Mouse (Mus musculus) telencephalon, adult 2 months (tissue): Measurements from ENCODE around the gene Myh7.
A peak's percentile ranks its signal among the peaks of the same experiment; 100 is the strongest.
"Not testable (repeated sequence)": the region's sequence is repeated elsewhere in the genome, so short reads cannot be mapped to it uniquely, and the experiment has no call there.

Experiments
- DNase-seq: peaks from one replicate; pipeline ENCODE4 v3.0.0-alpha.2; 2011; ENCODE audit warnings: low read depth, low spot score

Gene Myh7

DNA sequence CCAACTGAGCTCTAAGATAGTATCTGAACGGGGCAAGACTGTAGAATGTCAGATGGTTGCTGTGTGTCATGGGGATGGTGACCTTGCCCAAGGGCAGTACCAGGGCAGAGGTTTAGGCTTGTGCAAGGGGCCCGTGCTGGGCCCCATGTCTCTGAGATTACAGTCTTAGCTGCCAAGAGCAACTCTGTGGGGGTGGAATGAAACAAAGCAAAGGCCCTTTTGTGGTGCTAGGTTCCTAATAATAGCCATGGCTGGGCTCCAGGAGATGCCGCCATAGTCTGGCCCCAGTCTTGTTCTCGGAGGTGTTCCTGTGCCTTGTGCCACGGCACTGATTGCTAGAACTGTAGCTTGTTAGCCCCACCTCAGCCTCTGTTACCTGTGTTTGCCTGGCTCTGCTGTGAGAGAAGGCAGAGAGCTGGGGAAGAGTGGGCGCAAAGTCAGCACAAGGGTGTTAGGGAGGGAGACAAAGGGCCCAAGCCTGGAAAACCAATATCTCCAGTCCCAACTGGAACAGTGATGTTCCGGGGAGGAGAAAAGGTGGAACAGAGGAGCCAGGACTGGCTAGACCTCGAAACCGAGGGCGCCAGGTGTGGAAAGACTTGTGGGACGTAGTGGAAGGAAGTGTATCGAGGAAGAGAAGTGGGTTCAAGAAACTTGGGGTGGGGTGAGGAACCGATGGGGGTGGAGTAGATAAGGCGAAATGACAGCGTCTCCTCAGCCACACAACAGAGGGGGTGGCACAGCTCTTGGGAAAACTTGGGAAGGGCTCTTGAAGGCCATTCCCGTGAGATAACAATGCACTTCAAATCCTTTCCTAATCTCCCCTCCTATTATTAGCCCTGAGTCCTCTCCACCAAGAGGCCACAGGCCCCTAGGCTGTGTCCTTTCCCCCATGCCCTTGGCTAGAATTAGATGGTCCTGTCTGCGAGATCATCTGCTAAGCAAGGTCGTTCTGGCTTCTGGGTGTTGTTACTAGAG is 9.7 kb upstream of the Myh7 start:
- no peak for DNase-seq

DNA sequence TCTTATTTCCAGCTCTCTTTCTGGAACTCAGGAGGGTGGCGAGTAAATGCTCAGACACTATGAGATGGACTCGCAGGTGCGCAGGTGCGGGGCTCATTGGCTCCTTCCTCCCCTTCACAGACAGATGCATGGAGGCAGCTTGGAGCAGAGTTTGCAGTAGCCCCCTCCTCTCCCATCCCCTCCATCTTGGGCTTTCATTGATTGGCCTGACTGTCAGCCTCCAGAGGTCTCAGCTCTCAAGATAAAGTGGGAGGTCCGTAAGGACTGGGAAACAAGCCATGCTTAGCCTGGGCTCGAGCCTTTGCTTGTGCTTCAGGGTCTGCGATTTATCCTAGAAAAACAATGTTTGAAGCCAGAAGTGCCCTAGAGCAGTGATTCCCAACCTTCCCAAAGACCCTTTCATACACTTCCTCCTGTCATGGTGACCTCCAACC is 8.3 kb upstream of the Myh7 start:
- DNase-seq, result no peak

DNA sequence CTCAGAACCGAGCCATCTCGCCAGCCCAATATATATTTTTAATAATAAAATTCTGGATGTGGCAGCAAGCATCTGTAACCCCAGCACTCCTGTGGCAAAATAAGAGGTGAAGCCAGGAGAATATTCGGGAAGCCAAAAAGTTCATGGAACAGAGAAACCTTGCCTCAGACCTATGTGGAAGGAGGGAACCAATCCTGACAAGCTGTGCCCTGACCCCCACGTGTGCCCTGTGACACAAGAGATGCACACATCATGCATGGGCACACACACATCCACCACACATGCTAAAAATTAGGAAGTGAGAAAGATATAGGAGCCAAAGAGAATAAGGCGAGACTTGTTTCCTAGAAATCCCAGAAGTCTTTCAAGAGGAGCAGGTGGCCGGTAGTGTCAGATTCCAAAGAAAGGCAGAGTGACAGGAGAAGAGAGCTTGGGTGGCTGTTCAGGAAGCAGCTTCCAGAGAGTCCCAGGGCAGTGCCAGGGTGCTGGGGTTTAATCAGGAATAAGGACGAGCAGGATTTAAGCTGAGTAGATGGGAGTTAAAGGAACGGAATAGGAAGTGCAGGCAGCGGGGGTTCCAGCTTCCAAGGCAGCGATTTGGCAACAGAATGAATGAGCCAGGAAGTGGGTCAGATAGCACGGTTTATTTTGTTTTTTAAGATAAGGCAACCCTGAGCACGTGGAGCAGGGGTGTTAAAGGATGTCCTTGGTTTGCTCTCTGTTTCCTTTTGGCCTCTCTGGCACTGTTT is 7.7 kb upstream of the Myh7 start:
- no peak for DNase-seq

DNA sequence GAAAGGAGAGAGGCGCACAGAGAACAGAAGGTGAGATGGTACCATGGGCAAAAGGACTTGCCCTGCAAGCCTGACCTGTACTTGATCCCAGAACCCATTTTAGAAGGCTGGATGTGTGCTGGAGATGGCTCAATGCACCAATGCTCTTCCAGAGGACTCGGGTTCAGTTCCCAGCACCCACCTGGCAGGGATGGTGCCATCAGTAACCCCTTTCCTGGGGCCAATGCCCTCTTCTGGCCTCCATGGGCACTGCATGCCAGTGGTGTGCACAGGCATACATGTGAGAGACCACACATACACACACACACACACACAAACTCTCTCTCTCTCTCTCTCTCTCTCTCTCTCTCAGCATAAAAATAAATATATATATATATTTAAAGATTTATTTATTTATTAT is 7.0 kb upstream of the Myh7 start:
- no peak for DNase-seq

DNA sequence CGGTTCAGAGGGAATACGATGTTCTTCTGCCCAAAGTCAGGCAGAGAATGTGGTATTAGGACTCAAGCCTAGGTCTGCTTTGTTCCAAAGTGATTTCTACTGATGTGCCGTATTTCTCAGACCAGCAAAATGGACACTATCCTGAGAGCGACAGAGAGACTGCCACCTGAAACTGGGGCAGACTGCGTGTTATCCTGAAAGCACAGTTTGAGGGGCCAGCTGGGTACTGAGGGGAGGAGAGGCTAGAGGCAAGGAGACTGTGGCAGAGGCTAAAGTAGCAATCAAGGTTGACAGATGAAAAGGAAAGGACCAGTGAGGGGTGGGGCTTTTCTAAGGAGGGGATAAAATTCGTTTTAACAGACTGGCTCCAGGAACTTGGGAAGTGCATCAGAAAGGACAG is 6.4 kb upstream of the Myh7 start:
- no peak for DNase-seq

DNA sequence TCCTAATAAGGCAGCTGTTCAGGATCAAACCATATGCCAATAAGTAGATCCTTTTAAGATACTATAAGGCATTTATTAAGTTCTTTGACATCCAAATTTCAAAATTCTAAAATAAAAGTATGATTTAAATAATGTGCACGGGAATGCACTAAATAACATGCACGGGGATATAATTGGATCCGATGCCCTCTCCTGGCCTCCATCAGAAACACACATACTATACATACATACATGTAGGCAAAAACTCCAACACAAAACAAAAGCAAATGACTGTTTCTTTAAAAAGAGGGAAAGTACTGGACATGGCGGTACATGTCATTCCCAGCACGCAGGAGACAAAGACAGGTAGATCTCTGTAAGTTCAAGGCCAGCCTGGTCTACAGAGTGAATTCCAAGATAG is 5.4 kb upstream of the Myh7 start:
- not testable (repeated sequence) for DNase-seq

DNA sequence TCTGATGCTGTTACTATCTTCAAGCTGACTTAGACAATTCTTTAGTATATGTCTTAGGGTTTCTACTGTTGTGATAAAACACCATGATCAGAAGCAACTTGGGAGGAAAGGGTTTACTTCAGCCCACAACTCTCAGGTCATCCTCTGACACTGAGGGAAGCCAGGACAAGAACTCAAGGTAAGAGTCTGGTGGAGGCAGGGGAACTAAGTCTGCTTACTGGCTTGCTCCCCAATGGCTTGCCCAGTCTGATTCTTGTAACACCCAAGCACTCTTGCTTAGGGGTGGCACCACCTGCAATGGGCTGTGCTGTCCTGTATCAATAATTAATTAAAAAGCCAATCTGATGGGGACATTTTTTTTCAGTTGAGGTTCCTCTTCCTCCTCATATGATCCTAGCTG is 4.3 kb upstream of the Myh7 start:
- DNase-seq, result no peak

DNA sequence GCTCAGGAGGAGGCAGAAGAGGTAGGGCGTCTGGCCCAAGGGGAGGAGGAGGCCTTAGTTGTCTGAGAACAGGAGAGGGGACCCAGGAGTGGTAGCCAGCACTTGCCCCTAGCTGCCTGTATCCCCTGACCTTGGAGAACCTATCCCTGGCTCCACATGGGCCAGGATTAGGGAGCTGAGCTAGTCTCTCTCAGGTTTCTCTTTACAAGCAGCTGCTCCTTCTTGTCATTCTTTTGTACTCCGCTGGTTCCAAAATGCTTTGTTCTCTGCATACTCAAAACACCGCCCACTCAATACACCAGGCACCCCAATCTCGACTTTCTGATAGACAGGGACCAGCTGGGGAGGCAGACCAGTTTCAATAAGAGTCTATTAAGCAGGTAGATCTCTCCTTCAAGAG is 2.9 kb upstream of the Myh7 start:
- DNase-seq, result no peak

DNA sequence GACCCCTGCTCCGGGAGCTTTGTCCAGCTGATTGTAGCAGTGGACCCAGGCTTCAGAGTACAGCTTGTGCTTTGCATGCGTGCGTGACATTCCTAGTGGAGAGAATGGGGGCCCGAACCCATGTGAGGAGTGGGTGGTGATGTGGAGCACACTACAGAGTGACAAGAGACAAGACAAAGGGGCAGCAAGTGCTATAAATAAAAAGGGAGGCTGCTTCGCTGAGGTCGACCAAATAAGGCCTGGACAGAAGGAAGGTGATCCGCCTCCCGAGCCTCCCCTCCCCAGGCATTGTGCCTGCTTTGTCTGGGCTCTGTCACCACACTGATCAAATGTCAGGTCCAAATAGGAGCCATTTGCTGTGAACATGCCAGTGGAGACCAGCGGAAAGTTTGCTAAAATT is 2.4 kb upstream of the Myh7 start:
- no peak for DNase-seq

DNA sequence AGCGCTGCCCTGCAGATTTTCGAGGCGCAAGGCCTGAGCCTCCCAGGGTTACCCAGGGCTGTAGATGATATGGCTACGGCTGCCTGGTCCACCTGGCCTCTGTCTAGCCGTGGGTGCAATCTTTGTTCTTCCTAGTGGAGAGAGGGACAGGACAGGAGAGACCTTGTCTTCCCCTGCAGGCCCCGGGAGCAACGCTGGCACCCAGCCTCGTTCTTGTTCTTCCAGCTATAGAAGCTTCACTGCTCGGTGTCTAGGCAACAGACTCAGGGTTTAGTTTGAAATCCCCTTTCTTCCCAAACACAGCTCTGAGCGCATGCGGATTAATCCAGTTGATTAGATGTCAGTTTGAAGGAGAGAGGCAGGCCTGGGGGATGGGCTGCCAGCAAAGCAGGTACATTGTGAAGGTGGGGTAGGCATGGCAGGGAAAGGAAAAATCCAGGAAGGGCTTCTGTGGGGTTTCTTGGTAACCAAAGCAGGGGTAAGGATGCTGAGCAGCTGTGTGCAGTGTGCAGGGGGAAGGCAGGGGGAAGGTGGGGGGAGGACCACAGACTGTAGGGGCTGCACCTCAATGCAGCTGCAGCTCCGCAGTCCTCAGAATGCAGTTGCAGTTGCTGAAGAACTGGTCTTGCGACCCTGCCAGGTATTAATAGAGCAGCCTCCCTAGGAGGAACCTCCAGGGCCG is 1.2 kb upstream of the Myh7 start:
- peak; percentile 70 for DNase-seq

DNA sequence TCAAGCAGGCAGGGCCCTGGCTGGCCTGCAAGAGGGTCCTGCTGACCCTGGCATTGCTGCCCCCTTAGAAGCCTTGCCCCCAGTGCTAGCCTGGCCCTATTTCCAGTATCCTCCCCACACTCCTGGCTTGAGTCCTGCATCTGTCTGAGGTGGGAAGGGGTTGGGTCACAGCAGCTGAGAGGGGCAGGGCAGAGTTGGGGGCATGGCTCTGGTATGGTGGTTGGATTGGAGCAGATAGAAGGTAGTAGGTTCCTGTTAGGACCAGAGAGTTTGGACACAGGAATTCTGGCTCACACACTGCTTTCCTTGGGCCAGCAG is 402 bp upstream of the Myh7 start:
- no peak for DNase-seq

DNA sequence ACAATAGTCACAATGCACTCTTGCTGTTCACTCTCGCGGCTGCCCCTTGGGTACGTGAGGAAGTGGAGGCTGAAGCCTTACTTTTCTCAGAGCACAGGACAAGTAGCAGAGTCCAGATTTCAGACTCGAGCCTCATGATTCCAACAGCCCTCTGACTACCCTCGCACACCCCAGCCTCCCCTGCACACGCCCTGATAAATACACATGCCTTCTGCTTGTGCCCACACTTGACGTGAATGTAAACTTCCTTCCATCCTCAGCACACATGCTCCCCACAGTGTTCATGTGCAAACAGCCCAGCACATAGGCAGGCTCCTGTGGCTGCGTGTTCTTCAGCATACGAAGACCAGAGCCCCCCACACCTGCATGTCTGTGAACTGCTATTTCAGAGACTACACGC is 790 bp downstream of the Myh7 start:
- no peak for DNase-seq

DNA sequence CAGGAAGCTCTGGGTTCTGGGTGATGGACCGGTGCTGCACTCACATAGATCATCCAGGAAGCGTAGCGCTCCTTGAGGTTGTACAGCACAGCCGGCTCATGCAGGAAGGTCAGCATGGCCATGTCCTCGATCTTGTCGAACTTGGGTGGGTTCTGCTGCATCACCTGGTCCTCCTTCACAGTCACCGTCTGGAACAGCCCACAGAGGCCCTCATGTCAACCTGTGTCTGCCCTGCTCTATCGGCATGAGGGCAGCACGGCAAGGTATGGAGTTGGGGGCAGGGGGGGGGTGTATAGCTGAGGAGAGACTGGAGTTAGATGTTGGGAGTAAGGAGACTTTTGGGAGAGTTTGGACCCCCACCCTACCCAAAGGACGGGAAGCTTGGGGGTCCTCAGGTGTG is 2.2 kb downstream of the Myh7 start:
- no peak for DNase-seq

DNA sequence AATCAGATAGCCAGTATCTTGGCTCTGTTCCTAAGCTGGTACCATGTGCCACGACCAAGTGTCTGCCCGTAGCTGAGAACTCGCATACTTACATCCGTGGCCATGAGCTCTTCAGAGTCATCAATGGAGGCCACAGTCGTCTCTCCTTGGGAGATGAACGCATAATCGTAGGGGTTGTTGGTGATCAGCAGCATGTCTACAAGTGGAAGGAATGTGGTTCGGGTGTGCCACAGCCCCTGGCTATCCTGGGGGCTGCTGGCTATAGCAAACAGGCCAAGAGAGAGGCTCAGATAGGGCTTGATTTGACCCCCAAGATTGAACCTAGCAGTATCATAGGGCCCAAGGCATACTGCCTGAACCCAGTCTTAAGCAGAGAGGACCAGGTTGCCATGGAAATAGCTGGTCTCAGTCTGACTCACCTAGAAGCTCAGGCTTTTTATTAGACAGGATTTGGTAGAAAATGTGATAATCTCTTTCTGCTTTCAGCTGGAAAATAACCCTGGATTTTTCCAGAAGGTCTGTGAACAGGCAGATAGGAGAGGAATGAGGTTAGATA is 4.5 kb downstream of the Myh7 start:
- DNase-seq, result peak; percentile 55

DNA sequence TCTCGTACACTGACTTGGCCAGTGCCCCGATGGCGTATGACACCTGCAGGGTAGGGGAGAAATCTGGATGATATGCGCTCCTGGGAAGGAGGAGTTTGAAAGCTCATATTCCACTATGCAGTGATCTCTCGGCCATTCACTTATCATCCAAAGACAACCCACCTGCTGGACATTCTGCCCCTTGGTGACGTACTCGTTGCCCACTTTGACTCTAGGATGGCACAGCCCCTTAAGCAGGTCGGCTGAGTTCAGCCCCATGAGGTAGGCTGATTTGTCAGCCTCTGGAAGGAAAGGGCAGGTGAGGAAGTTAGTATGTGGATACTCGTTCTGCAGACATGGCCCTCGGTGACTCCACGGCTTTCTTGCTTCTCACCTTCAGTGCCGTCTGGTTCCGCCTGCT is 5.5 kb downstream of the Myh7 start:
- no peak for DNase-seq

DNA sequence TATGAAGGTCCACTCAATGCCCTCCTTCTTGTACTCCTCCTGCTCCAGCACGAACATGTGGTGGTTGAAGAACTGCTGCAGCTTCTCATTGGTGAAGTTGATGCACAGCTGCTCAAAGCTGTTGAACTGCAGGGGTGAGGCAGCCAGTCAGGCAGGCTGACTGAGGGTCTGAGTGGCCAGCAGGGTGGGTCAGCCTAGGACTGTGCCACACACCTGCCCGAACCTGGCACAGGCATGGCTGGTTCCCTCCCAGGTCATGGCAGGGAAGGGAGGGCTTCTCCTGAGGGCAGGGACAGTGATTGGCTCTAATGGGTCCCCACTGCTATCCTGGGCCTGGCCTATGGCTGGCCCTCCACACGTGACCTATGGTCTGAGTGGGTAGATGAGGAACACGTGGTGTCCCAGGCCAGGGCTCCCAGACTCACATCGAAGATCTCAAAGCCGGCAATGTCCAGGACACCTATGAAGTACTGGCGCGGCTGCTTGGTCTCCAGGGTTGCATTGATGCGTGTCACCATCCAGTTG is 6.0 kb downstream of the Myh7 start:
- not testable (repeated sequence) for DNase-seq

DNA sequence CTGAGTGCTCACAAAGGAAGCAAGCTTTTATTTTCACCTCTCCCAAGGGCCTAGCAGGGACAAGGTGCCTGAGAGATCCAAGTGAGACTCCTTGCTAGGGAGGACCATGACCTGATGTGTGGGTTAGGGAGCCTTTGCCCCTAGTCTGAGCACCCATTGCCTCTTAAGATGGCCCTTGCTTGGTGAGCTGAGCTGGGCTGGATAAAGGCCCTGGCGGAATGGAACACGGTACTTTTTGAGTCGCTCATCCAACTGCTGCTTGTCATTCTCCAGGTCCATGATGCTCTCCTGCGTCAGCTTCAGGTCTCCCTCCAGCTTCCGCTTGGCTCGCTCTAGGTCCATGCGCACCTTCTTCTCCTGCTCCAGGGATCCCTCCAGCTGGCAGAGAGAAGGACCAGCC is 12.5 kb downstream of the Myh7 start:
- DNase-seq, result no peak

DNA sequence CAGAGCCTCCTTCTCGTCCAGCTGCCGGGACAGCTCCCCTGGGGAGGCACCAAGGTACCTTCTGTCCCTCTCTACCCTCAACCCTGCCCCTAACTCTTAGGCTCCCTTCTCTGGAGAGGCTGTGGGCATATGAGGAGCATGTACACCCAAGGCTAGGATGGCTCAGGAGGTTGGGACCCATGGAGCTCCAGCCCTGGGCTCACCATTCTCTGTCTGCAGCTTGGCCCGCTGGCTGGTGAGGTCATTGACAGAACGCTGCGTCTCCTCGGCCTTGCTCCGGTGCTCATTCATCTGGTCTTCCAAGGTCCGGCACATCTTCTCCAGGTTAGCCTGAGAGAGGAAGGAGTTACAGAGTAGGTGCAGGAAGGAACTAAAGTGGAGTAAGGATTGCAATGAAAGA is 15.8 kb downstream of the Myh7 start:
- DNase-seq, result no peak

DNA sequence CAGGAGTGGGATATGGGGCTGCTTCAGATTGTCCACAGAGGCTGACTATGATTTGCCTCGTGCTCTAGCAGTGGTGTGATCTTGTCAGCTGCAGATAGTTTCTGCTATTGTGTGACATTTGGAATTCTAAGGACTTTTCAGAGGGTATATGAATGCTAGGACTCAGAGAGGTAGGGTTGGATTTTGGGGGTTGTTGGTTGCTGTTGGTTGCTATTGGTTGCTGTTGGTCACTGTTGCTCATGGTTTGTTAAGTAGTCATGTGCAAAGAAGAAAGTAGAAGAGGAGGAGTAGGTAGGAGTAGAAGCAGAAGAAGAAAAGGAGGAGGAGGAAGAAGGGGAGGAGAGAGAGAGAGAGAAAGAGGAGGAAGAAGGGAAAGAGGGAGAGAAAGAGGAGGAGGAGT is 17.8 kb downstream of the Myh7 start, which contains the start of gene Gm17428:
Gm17428 (plus strand) TSS at position 301 of the 400 bp plus-strand sequence.
- no peak for DNase-seq

DNA sequence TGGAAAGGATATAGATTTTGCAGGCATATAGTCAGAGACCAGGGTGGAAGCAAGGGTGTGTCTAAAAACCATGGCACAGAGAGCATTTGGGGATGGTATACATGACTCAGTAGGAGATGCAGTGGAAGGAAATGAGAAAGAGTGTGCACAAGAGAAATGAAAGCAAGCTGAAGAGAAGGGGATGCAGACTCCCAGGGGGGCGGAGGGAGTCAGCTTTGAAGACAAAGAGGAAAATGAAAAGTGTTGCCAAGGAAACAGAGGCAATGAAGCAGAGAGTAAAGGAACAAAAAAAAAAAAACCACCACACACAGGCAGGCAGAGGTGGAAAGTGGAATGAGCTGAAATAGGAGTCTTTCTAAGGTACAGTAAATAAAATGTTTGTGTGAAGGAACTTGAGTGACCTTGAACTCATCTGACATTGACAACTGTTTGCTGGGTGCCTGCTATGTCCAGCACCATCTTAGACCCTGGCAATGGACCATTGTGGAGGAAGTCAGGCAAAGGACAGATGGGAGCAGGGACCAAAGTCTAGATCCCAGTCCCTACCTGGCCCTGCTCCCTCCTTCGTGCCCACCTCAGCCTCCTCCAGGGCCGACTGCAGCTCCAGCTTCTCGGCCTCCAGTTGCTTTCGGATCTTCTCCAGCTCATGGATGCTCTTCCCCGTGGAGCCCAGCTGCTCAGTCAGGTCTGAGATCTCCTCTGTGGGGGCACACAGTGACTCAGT is 20.2 kb downstream of the Myh7 start:
- peak; percentile 74 for DNase-seq

DNA sequence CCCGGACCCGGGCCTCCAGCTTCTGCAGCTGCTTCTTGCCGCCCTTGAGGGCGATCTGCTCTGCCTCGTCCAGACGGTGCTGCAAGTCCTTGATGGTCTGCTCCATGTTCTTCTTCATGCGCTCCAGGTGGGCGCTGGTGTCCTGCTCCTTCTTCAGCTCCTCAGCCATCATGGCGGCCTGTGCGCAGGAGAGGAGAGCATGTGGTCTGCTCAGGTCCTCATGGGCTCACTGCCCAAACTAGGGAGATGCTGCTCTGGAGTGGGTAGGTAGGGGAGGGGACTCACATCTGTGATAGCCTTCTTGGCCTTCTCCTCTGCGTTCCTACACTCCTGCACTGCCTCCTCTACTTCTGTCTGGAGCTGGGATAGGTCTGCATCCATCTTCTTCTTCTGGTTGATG is 21.6 kb downstream of the Myh7 start:
- not testable (repeated sequence) for DNase-seq
